25 mouse cellular contexts compared by ENCODE assay signal in genomic region chr1:79743385-79743784, GRCm38 (mm10). TPM values are rescaled to one million over a fixed set of nuclear protein-coding genes. Genes with fewer than 3 reads are reported as not detected.
DNase-seq lines count a peak whose midpoint lies in the region; TF ChIP-seq lines count a peak whose summit lies in the region.
"Had no signal": no experiment of that assay in that cellular context is flagged by ENCODE, and none has a peak within 500 bp of the region (broad histone marks: within the 10 kb centered on the region; RNA-seq: fewer than 3 reads in every experiment).

No protein-coding gene starts in this region.

- H3K27me3 ChIP-seq in kidney, adult 2 months (replicated peaks; ENCODE audit: control insufficient read depth, insufficient read depth, low read length) = no peaks in the 10 kb centered on the region
- H3K27me3 ChIP-seq: CH12.LX; embryonic facial prominence, embryonic 13.5 days; embryonic facial prominence, embryonic 15.5 days; forebrain, embryonic 12.5 days; Patski had no signal

- TF ChIP-seq CTCF in kidney, adult 2 months (conservative IDR thresholded peaks at IDR 0.05; ENCODE audit: insufficient read depth, insufficient read length, low read depth, low read length) = no peak

- peaks cover 23% of the 10 kb centered on the region for H3K4me1 ChIP-seq in kidney, adult 2 months (ENCODE audit: control insufficient read depth, insufficient read depth, low read length)
- H3K4me1 ChIP-seq in brown adipose tissue, adult 24 weeks (ENCODE audit: control insufficient read depth, insufficient read depth, insufficient read length, low read length) = peaks cover 12% of the 10 kb centered on the region; the same call in 1 of the 2 replicates
- H3K4me1 ChIP-seq: embryonic facial prominence, embryonic 15.5 days; forebrain, embryonic 10.5 days; forebrain, embryonic 12.5 days had no signal

- peak overlapping the region; percentile 62 for H3K27ac ChIP-seq in kidney, adult 2 months (ENCODE audit: insufficient read depth, low read depth, low read length)
- peak overlapping the region; percentile 65 for H3K27ac ChIP-seq in brown adipose tissue, adult 24 weeks (replicated peaks; ENCODE audit: low read depth, low read length)
- H3K27ac ChIP-seq: embryonic facial prominence, embryonic 13.5 days; embryonic facial prominence, embryonic 15.5 days; forebrain, embryonic 10.5 days; forebrain, embryonic 12.5 days had no signal

- WGBS in kidney, adult 2 months = 45% methylated on average over 1 of the region's 1 CpGs

- no peaks in the 10 kb centered on the region; the same call in 1 of the 2 replicates for H3K36me3 ChIP-seq in kidney, adult 2 months (ENCODE audit: control insufficient read depth, insufficient read depth, low read length)
- H3K36me3 ChIP-seq: embryonic facial prominence, embryonic 13.5 days had no signal

- peak; percentile 40 for DNase-seq in adrenal gland, postnatal 10 days
- no peak for DNase-seq in adrenal gland, postnatal 36 days
- no peak for DNase-seq in kidney, adult 2 months
- no peak for DNase-seq in kidney, adult 8-10 months
- DNase-seq in kidney, postnatal 25 days = peak; percentile 28 to 37
- no peak for DNase-seq in kidney, postnatal 10 days
- DNase-seq: adrenal gland, adult 8-10 months; adrenal gland, postnatal 25 days; B cell, adult 2 months; cerebellum, adult 11 months; cerebellum, adult 18-20 months; cerebellum, adult 8-10 months; cerebellum, adult 9-11 months; cerebellum, postnatal 14 days; cerebellum, postnatal 36 days; embryo, embryonic 11 days; forebrain, postnatal 0 days had no signal

- TF ChIP-seq POLR2A in kidney, adult 2 months (IDR thresholded peaks at IDR 0.05; ENCODE audit: low read depth, low read length) = no peak

- H3K4me3 ChIP-seq in kidney, adult 2 months (ENCODE audit: insufficient read depth, low read depth, low read length) = no peak overlapping the region
- H3K4me3 ChIP-seq in brown adipose tissue, adult 24 weeks (ENCODE audit: insufficient read depth, low read depth, low read length) = no peak overlapping the region
- H3K4me3 ChIP-seq: embryonic facial prominence, embryonic 13.5 days; embryonic facial prominence, embryonic 15.5 days; erythroblast, embryonic 14.5 days; forebrain, embryonic 10.5 days; forebrain, embryonic 12.5 days had no signal

RNA-seq across cellular contexts. Expression of gene Mrpl44, which starts 32.4 kb away (rescaled TPM):
- total RNA-seq in adrenal gland, postnatal 10 days (2021) = 10 to 100 TPM; 54.3 to 59.4 TPM
- 10 to 100 TPM; 50.2 to 60.1 TPM for total RNA-seq in adrenal gland, postnatal 36 days (2021)
- polyA plus RNA-seq in kidney, adult 2 months (2012; rRNA removed) = 16.0 and 21.4 TPM in 2 replicates
- polyA plus RNA-seq in brown adipose tissue, adult 24 weeks (2012; ENCODE audit: insufficient read depth, insufficient read length, missing spikeins) = 52.1 and 52.2 TPM in 2 replicates

RNA-seq across cellular contexts. Expression of gene Wdfy1, which starts 32.6 kb away (rescaled TPM):
- total RNA-seq in adrenal gland, postnatal 10 days (2021) = 10 to 100 TPM; 35.4 to 40.8 TPM
- 10 to 100 TPM; 44.9 to 49.9 TPM for total RNA-seq in adrenal gland, postnatal 36 days (2021)
- polyA plus RNA-seq in kidney, adult 2 months (2012; rRNA removed) = 46.4 and 46.9 TPM in 2 replicates
- 4.0 and 5.8 TPM in 2 replicates for polyA plus RNA-seq in brown adipose tissue, adult 24 weeks (2012; ENCODE audit: insufficient read depth, insufficient read length, missing spikeins)

Comparison
In these comparisons a context has a peak if more than half of its experiments do, and no peak if none do; other contexts are left out.
1. DNase-seq: peak in adrenal gland, postnatal 10 days (single experiment) and kidney, postnatal 25 days (2 of 2); none in adrenal gland, postnatal 36 days (0 of 2), kidney, adult 2 months (single experiment), kidney, adult 8-10 months (0 of 2) and kidney, postnatal 10 days (single experiment).